Mouse (Mus musculus) hindbrain, embryonic 13.5 days (tissue): ENCODE results near the gene Cxcl3. TPM values are rescaled to one million over a fixed set of nuclear protein-coding genes. Genes with fewer than 3 reads are reported as not detected.
"Not testable (repeated sequence)": the region's sequence is repeated elsewhere in the genome, so short reads cannot be mapped to it uniquely, and the experiment has no call there.

Source experiments
- ATAC-seq: fragments of 200-750 bp; cut with Nextera tagmentation; 2 replicates; pipeline ENCODE4 v1.8.0; 2017; ENCODE audit warnings: moderate TSS enrichment; ENCODE audit not compliant: low FRiP score
- H3K27ac ChIP-seq: fragments of 300-500 bp; sonication (generic); 2 replicates; pipeline ENCODE4 v1.5.1; 2015; ENCODE audit warnings: inconsistent platforms, mild to moderate bottlenecking, moderate library complexity
- H3K27me3 ChIP-seq: fragments of 300-500 bp; sonication (generic); 2 replicates; pipeline ENCODE4 v1.6.1; 2015; ENCODE audit warnings: mild to moderate bottlenecking, inconsistent platforms
- H3K36me3 ChIP-seq: fragments of 300-500 bp; sonication (generic); 2 replicates; pipeline ENCODE4 v1.6.1; 2015; ENCODE audit warnings: mild to moderate bottlenecking, inconsistent platforms
- H3K4me1 ChIP-seq: fragments of 300-500 bp; sonication (generic); replicated peaks from 2 replicates; pipeline ENCODE4 v1.6.1; 2015; ENCODE audit warnings: inconsistent platforms
- H3K4me2 ChIP-seq: fragments of 300-500 bp; sonication (generic); 2 replicates; pipeline ENCODE4 v1.6.1; 2015; ENCODE audit warnings: inconsistent platforms, mild to moderate bottlenecking, moderate library complexity
- H3K4me3 ChIP-seq: fragments of 300-500 bp; sonication (generic); 2 replicates; pipeline ENCODE4 v1.5.1; 2015; ENCODE audit warnings: mild to moderate bottlenecking, inconsistent platforms
- H3K9ac ChIP-seq: fragments of 300-500 bp; sonication (generic); 2 replicates; pipeline ENCODE4 v1.6.1; 2015; ENCODE audit warnings: mild to moderate bottlenecking, inconsistent platforms
- H3K9me3 ChIP-seq: fragments of 300-500 bp; sonication (generic); 2 replicates; pipeline ENCODE4 v1.6.1; 2016; ENCODE audit warnings: inconsistent platforms
- WGBS: fragments of 180-500 bp; shearing (Covaris S2); methylation state at CpG from one replicate; pipeline ENCODE4 v1.1.7; 2015; 5-methylcytosine and 5-hydroxymethylcytosine counted together
- polyA plus RNA-seq: library from polyadenylated mRNA; unstranded; fragments of >200 nt; fragmentation: Nextera tagmentation; extraction: Ambion mirVana; gene quantifications from 2 replicates; pipeline ENCODE4 v1.2.1, GENCODE M21; 2015

Gene Cxcl3
- polyA plus RNA-seq, 1 experiment from 2014 or later: not detected

GRCm38 (mm10) chr5:90768218-90768617 is 17.7 kb upstream of the Cxcl3 start, which contains the start of gene Ppbp:
TSS of gene Ppbp (plus strand) at chr5:90768518.
- H3K36me3 ChIP-seq: no peaks in the 10 kb centered on the region
- no peak within 1 kb of the TSS for H3K4me3 ChIP-seq
- ATAC-seq: no peak
- no peaks in the 10 kb centered on the region for H3K27me3 ChIP-seq
- WGBS: 73% methylated on average over 3 of the region's 3 CpGs
- H3K27ac ChIP-seq: no peak within 1 kb of the TSS
- no peaks in the 10 kb centered on the region for H3K9me3 ChIP-seq
- no peak within 1 kb of the TSS for H3K4me2 ChIP-seq
- no peaks in the 10 kb centered on the region for H3K4me1 ChIP-seq
- no peak within 1 kb of the TSS for H3K9ac ChIP-seq

- H3K4me1 ChIP-seq: no peaks in the 10 kb centered on the region
- H3K9ac ChIP-seq: no peak overlapping the region
- no peaks in the 10 kb centered on the region for H3K9me3 ChIP-seq
- no peaks in the 10 kb centered on the region for H3K36me3 ChIP-seq
- no peaks in the 10 kb centered on the region for H3K27me3 ChIP-seq
- 85% methylated on average over 3 of the region's 3 CpGs for WGBS
- H3K4me3 ChIP-seq: no peak overlapping the region
- ATAC-seq: no peak
- no peak overlapping the region for H3K4me2 ChIP-seq
- no peak overlapping the region for H3K27ac ChIP-seq
Measured at GRCm38 (mm10) chr5:90771369-90771768, 14.5 kb upstream of the Cxcl3 start.

GRCm38 (mm10) chr5:90771880-90772653 is 13.8 kb upstream of the Cxcl3 start, which contains the start of gene Pf4:
TSS of gene Pf4 (plus strand) at chr5:90772435.
- H3K4me3 ChIP-seq: no peak within 1 kb of the TSS
- H3K27me3 ChIP-seq: no peaks in the 10 kb centered on the region
- WGBS: 88% methylated on average over 16 of the region's 16 CpGs
- no peaks in the 10 kb centered on the region for H3K4me1 ChIP-seq
- H3K4me2 ChIP-seq: no peak within 1 kb of the TSS
- no peak for ATAC-seq
- H3K36me3 ChIP-seq: no peaks in the 10 kb centered on the region
- no peak within 1 kb of the TSS for H3K9ac ChIP-seq
- H3K9me3 ChIP-seq: no peaks in the 10 kb centered on the region
- H3K27ac ChIP-seq: no peak within 1 kb of the TSS

- no peak for ATAC-seq
- H3K9ac ChIP-seq: no peak overlapping the region
- no peaks in the 10 kb centered on the region for H3K27me3 ChIP-seq
- H3K36me3 ChIP-seq: no peaks in the 10 kb centered on the region
- H3K4me2 ChIP-seq: no peak overlapping the region
- no peaks in the 10 kb centered on the region for H3K9me3 ChIP-seq
- WGBS: 97% methylated on average over 5 of the region's 5 CpGs
- no peak overlapping the region for H3K4me3 ChIP-seq
- no peak overlapping the region for H3K27ac ChIP-seq
- H3K4me1 ChIP-seq: no peaks in the 10 kb centered on the region
Measured at GRCm38 (mm10) chr5:90775562-90775961, 10.3 kb upstream of the Cxcl3 start.

- WGBS: 75% methylated on average over 10 of the region's 10 CpGs
- H3K4me3 ChIP-seq: no peak overlapping the region
Measured at GRCm38 (mm10) chr5:90777621-90778020, 8.3 kb upstream of the Cxcl3 start.

GRCm38 (mm10) chr5:90778856-90779255 is 7.0 kb upstream of the Cxcl3 start:
- no peaks in the 10 kb centered on the region for H3K36me3 ChIP-seq
- H3K4me2 ChIP-seq: no peak overlapping the region
- H3K9me3 ChIP-seq: no peaks in the 10 kb centered on the region
- no peak for ATAC-seq
- WGBS: 86% methylated on average over 6 of the region's 6 CpGs
- H3K27me3 ChIP-seq: no peaks in the 10 kb centered on the region
- no peaks in the 10 kb centered on the region for H3K4me1 ChIP-seq
- no peak overlapping the region for H3K27ac ChIP-seq
- H3K4me3 ChIP-seq: no peak overlapping the region
- H3K9ac ChIP-seq: no peak overlapping the region

More at GRCm38 (mm10) chr5:90777621-90778020, 8.3 kb upstream of the Cxcl3 start:
- Histone ChIP-seq H3K9ac (no peak overlapping the region), H3K36me3 (no peaks in the 10 kb centered on the region), H3K9me3 (no peaks in the 10 kb centered on the region), H3K27me3 (no peaks in the 10 kb centered on the region), H3K27ac (no peak overlapping the region), H3K4me1 (no peaks in the 10 kb centered on the region), H3K4me2 (no peak overlapping the region)
- ATAC-seq: no peak

- 84% methylated on average over 3 of the region's 3 CpGs for WGBS
- ATAC-seq: no peak
- Histone ChIP-seq H3K9me3 (no peaks in the 10 kb centered on the region), H3K36me3 (no peaks in the 10 kb centered on the region), H3K4me2 (no peak overlapping the region), H3K27me3 (peaks cover 4% of the 10 kb centered on the region; the same call in 1 of the 2 replicates), H3K4me1 (peaks cover 8% of the 10 kb centered on the region), H3K27ac (no peak overlapping the region), H3K9ac (no peak overlapping the region), H3K4me3 (no peak overlapping the region)
Measured at GRCm38 (mm10) chr5:90783697-90784096, 2.2 kb upstream of the Cxcl3 start.

- H3K4me3 ChIP-seq: no peak overlapping the region
- no peak overlapping the region for H3K4me2 ChIP-seq
- no peak overlapping the region for H3K27ac ChIP-seq
- H3K4me1 ChIP-seq: peaks cover 8% of the 10 kb centered on the region
- ATAC-seq: no peak
- H3K9ac ChIP-seq: no peak overlapping the region
- H3K9me3 ChIP-seq: no peaks in the 10 kb centered on the region
- H3K36me3 ChIP-seq: no peaks in the 10 kb centered on the region
- 79% methylated on average over 4 of the region's 4 CpGs for WGBS
- H3K27me3 ChIP-seq: peaks cover 4% of the 10 kb centered on the region; the same call in 1 of the 2 replicates
Measured at GRCm38 (mm10) chr5:90788114-90788513, 2.2 kb downstream of the Cxcl3 start.

- Histone ChIP-seq H3K4me3 (no peak overlapping the region), H3K4me2 (no peak overlapping the region), H3K27me3 (peaks cover 4% of the 10 kb centered on the region; the same call in 1 of the 2 replicates), H3K9me3 (no peaks in the 10 kb centered on the region), H3K27ac (no peak overlapping the region), H3K36me3 (no peaks in the 10 kb centered on the region), H3K9ac (no peak overlapping the region), H3K4me1 (peaks cover 8% of the 10 kb centered on the region)
- ATAC-seq: no peak
- 88% methylated on average over 11 of the region's 11 CpGs for WGBS
Measured at GRCm38 (mm10) chr5:90789306-90790073, 3.6 kb downstream of the Cxcl3 start.

- Histone ChIP-seq H3K4me3 (no peak overlapping the region), H3K9ac (no peak overlapping the region), H3K9me3 (no peaks in the 10 kb centered on the region), H3K27me3 (peaks cover 4% of the 10 kb centered on the region; the same call in 1 of the 2 replicates), H3K4me2 (no peak overlapping the region), H3K36me3 (no peaks in the 10 kb centered on the region), H3K4me1 (peaks cover 8% of the 10 kb centered on the region), H3K27ac (no peak overlapping the region)
- no peak for ATAC-seq
- 86% methylated on average over 8 of the region's 8 CpGs for WGBS
Measured at GRCm38 (mm10) chr5:90790074-90790502, 4.2 kb downstream of the Cxcl3 start.

- no peak within 1 kb of the TSS for H3K4me2 ChIP-seq
- no peaks in the 10 kb centered on the region for H3K4me1 ChIP-seq
- no peak within 1 kb of the TSS for H3K4me3 ChIP-seq
- 74% methylated on average over 5 of the region's 5 CpGs for WGBS
- ATAC-seq: no peak
- H3K9me3 ChIP-seq: no peaks in the 10 kb centered on the region
- no peaks in the 10 kb centered on the region for H3K36me3 ChIP-seq
- no peak within 1 kb of the TSS for H3K27ac ChIP-seq
- H3K27me3 ChIP-seq: no peaks in the 10 kb centered on the region
- H3K9ac ChIP-seq: no peak within 1 kb of the TSS
Measured at GRCm38 (mm10) chr5:90794195-90794625, 8.3 kb downstream of the Cxcl3 start, which contains the start of gene Cxcl15. TSS of gene Cxcl15 (plus strand) at chr5:90794534.

- ATAC-seq, H3K27ac ChIP-seq, H3K27me3 ChIP-seq, H3K4me2 ChIP-seq, H3K4me3 ChIP-seq, H3K36me3 ChIP-seq, H3K9me3 ChIP-seq, H3K9ac ChIP-seq, H3K4me1 ChIP-seq: not testable (repeated sequence)
- 77% methylated on average over 2 of the region's 2 CpGs for WGBS
Measured at GRCm38 (mm10) chr5:90795392-90795791, 9.5 kb downstream of the Cxcl3 start.
